Mouse (Mus musculus) lung, adult 2 months (tissue): ENCODE results near the gene Trim46.

ENCODE experiments used
- CTCF ChIP-seq: fragments of 200-500 bp; IDR thresholded peaks from 2 replicates; pipeline ENCODE4 v1.5.1; 2011; ENCODE audit warnings: mild to moderate bottlenecking, low read length, control low read depth; ENCODE audit not compliant: insufficient read depth
- POLR2A ChIP-seq: fragments of 200-500 bp; IDR thresholded peaks from 2 replicates; pipeline ENCODE4 v1.6.1; 2011; ENCODE audit warnings: low read depth, mild to moderate bottlenecking, control low read depth, low read length, borderline replicate concordance; ENCODE audit errors: extremely low read depth

DNA sequence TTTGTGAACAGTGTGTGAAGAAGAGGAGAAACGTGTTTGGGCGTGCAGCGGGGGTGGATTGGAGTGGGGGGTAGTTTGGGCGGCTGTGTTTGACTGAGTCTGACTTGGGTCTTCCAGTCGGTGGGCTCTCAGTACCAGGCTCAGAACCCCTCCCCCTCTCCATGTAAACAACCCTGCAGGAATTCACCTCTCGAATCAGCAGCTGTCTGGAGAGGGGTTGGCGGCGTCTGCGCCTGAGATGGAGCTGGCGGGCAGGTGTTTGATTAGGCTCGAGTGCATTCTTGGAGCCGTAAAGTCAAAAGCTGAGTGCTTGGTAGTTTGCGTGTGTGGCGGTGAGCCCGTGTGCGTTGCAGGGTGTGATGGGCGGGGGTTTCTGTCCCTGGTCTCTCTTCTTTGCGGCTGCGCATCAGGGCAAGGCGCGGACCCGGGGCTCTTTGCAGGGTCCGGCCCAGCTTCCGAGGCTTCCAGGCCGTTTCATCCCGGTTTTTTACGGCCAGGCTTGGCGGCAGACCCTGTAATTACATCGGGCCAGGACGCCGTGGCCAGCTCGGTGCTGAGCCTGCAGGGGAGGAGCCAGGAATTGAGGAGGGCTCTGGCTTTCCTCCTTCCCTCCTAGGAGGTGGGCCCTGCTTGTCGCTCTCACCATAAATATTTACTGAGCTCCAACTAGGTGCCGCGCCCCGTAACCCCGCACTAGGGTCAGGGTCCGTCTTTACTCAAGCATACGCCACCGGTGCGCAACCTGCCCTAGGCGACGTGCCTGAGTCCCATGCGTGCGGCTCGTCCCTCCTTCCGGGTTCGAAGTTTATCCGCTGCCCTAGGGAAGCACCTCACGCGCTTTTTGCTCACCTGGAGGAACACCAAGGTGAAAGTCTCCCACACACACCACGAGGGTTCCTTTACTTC is 34.8 kb upstream of the Trim46 start, which contains the start of gene Efna1:
- TF ChIP-seq CTCF: no peak
- peak; percentile 69; the same call in 1 of the 2 replicates for TF ChIP-seq POLR2A
